ENCODE assay signal across 14 mouse cellular contexts in genomic region chr14:99237115-99237514, GRCm38 (mm10).
"Had no signal": no experiment of that assay in that cellular context is flagged by ENCODE, and none has a peak within 500 bp of the region (broad histone marks: within the 10 kb centered on the region; RNA-seq: fewer than 3 reads in every experiment).

No protein-coding gene starts in this region.

- H3K9ac ChIP-seq: kidney, embryonic 15.5 days; limb, embryonic 15.5 days; liver, embryonic 12.5 days; midbrain, embryonic 12.5 days; neural tube, embryonic 13.5 days had no signal

- H3K4me2 ChIP-seq: kidney, embryonic 15.5 days; limb, embryonic 15.5 days; liver, embryonic 12.5 days; midbrain, embryonic 12.5 days; neural tube, embryonic 13.5 days had no signal

- ATAC-seq: hindbrain, postnatal 0 days; liver, embryonic 12.5 days; midbrain, embryonic 16.5 days had no signal

- H3K4me1 ChIP-seq: kidney, embryonic 15.5 days; limb, embryonic 15.5 days; liver, embryonic 12.5 days; midbrain, embryonic 12.5 days; neural tube, embryonic 13.5 days had no signal

- DNase-seq: kidney, adult 2 months; kidney, postnatal 14 days; retina, postnatal 1 day; right cerebral cortex, postnatal 14 days; thymus, adult 2 months; thymus, postnatal 25 days had no signal

- H3K27me3 ChIP-seq: kidney, embryonic 15.5 days; limb, embryonic 15.5 days; liver, embryonic 12.5 days; midbrain, embryonic 12.5 days; neural tube, embryonic 13.5 days had no signal

- H3K9me3 ChIP-seq: kidney, embryonic 15.5 days; limb, embryonic 15.5 days; liver, embryonic 12.5 days; midbrain, embryonic 12.5 days; neural tube, embryonic 13.5 days had no signal

- H3K4me3 ChIP-seq: kidney, embryonic 15.5 days; left cerebral cortex, adult 2 months; limb, embryonic 15.5 days; liver, embryonic 12.5 days; midbrain, embryonic 12.5 days; neural tube, embryonic 13.5 days had no signal

- H3K27ac ChIP-seq: hindbrain, postnatal 0 days; kidney, embryonic 15.5 days; left cerebral cortex, adult 2 months; limb, embryonic 15.5 days; liver, embryonic 12.5 days; midbrain, embryonic 12.5 days; neural tube, embryonic 13.5 days had no signal

- H3K36me3 ChIP-seq: kidney, embryonic 15.5 days; limb, embryonic 15.5 days; midbrain, embryonic 12.5 days had no signal
